Mouse (Mus musculus): ENCODE measurements around the gene Sh3gl2.

- TF ChIP-seq CTCF (IDR thresholded peaks at IDR 0.05; ENCODE audit: control insufficient read depth, insufficient read depth, low read length) (no peak), POLR2A (IDR thresholded peaks at IDR 0.05; ENCODE audit: borderline replicate concordance, control insufficient read depth, low read depth, low read length) (no peak)
Measured at GRCm38 (mm10) chr4:85513288-85513687, 308.4 kb downstream of the Sh3gl2 start.

All from bone marrow, adult 2 months (tissue).